Mouse (Mus musculus) myocyte (in vitro differentiated cells): Measurements from ENCODE around the gene Miga1. TPM values are rescaled to one million over a fixed set of nuclear protein-coding genes. Genes with fewer than 3 reads are reported as not detected.

Source experiments
- H3K27me3 ChIP-seq: one replicate; pipeline ENCODE4 v1.6.1; 2011; ENCODE audit not compliant: control insufficient read depth, insufficient read depth, insufficient read length
- H3K36me3 ChIP-seq: one replicate; pipeline ENCODE4 v1.6.1; 2011; ENCODE audit not compliant: control insufficient read depth, insufficient read depth
- H3K4me2 ChIP-seq: one replicate; pipeline ENCODE4 v1.6.1; 2011; ENCODE audit warnings: low read depth, control low read depth
- H3K4me3 ChIP-seq: one replicate; pipeline ENCODE4 v1.5.1; 2011; ENCODE audit warnings: mild to moderate bottlenecking, control low read depth, moderate library complexity
- H3K79me2 ChIP-seq: one replicate; pipeline ENCODE4 v1.6.1; 2011; ENCODE audit not compliant: control insufficient read depth, insufficient read depth
- H3ac ChIP-seq: one replicate; pipeline ENCODE4 v1.6.1; 2011; ENCODE audit not compliant: control insufficient read depth, insufficient read length
- CEBPB ChIP-seq: IDR thresholded peaks from 2 replicates; pipeline ENCODE4 v1.6.1; 2011; ENCODE audit warnings: mild to moderate bottlenecking, moderate library complexity; ENCODE audit not compliant: poor library complexity, insufficient read depth, severe bottlenecking
- E2F4 ChIP-seq: IDR thresholded peaks from one replicate; pipeline ENCODE4 v1.6.1; 2011; ENCODE audit warnings: mild to moderate bottlenecking, control low read depth, moderate library complexity; ENCODE audit not compliant: insufficient read depth
- MAX ChIP-seq: IDR thresholded peaks from one replicate; pipeline ENCODE4 v1.6.1; 2011; ENCODE audit warnings: low read depth, mild to moderate bottlenecking, control low read depth
- MYOD1 ChIP-seq, 3 experiments: IDR thresholded peaks; one replicate each; pipeline ENCODE4 v1.6.1; 2011; ENCODE audit warnings: control low read depth in 2 of 3, low read depth in 2 of 3, mild to moderate bottlenecking in 2 of 3, moderate library complexity in 1 of 3; ENCODE audit not compliant: insufficient read length in 2 of 3, control insufficient read depth in 1 of 3
- MYOG ChIP-seq, 3 experiments: IDR thresholded peaks; one replicate each; pipeline ENCODE4 v1.6.1; 2011; ENCODE audit warnings: control low read depth in 2 of 3, low read depth in 2 of 3, mild to moderate bottlenecking in 2 of 3; ENCODE audit not compliant: insufficient read length in 2 of 3, control insufficient read depth in 1 of 3, insufficient read depth in 1 of 3
- POLR2A ChIP-seq: IDR thresholded peaks from one replicate; pipeline ENCODE4 v1.6.1; 2011; ENCODE audit warnings: low read depth, mild to moderate bottlenecking, control low read depth, moderate library complexity; ENCODE audit not compliant: insufficient read length
- POLR2AphosphoS2 ChIP-seq: IDR thresholded peaks from one replicate; pipeline ENCODE4 v1.6.1; 2011; ENCODE audit warnings: low read depth, control low read depth; ENCODE audit not compliant: insufficient read length
- REST ChIP-seq: IDR thresholded peaks from one replicate; pipeline ENCODE4 v1.6.1; 2011; ENCODE audit warnings: mild to moderate bottlenecking, control low read depth, moderate library complexity; ENCODE audit not compliant: insufficient read depth, insufficient read length
- SRF ChIP-seq: IDR thresholded peaks from one replicate; pipeline ENCODE4 v1.6.1; 2011; ENCODE audit warnings: low read depth; ENCODE audit not compliant: control insufficient read depth, insufficient read length
- TCF12 ChIP-seq: IDR thresholded peaks from one replicate; pipeline ENCODE4 v1.6.1; 2011; ENCODE audit warnings: mild to moderate bottlenecking, control low read depth; ENCODE audit not compliant: poor library complexity, insufficient read depth, severe bottlenecking
- TCF3 ChIP-seq: IDR thresholded peaks from one replicate; pipeline ENCODE4 v1.6.1; 2011; ENCODE audit warnings: low read depth, control low read depth; ENCODE audit not compliant: insufficient read length
- USF1 ChIP-seq: IDR thresholded peaks from one replicate; pipeline ENCODE4 v1.6.1; 2011; ENCODE audit warnings: low read depth, mild to moderate bottlenecking, control low read depth, moderate library complexity
- polyA plus RNA-seq: library from polyadenylated mRNA; unstranded; fragments of >200 nt; fragmentation: generic; extraction: Trizol; gene quantifications from one replicate; pipeline ENCODE4 v1.2.1, GENCODE M21; 2012; ENCODE audit warnings: missing spikeins

The Miga1 gene
- 0.26 TPM for polyA plus RNA-seq

DNA sequence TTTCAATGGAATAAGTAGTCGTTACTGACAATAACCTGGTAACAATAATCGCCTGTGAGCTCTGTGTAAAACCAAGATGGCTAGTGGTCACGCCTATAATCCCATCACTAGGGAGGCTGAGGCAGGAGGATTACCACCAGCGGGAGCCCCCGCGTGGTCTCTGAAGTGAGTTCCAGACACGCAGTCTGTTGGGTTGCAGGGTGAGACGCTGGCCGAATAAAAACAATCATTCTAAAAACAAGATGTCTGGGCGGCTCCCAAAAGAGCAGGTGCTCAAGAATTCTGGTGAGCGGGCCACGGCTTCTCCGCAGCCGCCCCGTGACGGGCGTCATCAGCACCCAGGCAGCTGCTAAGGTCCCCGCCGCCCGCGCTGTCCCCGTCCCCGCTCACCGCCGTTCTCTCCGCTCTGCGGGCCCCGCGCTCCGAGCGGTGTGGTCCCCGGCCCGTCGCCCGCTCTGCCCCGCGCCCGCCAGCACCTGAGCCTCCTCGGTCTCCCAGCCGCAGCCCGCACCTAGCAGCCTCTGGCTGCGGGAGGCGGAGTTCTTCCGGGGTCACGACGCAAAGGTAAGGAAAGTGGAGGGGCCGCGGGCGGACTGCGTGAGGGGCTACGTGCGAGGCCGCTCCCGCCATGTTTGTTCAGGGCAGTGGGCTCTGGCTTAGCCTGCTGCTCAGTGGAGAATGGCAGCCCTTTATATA is at the start of gene Miga1:
TSS of gene Miga1 (minus strand) at position 546 of the 696 bp plus-strand sequence.
- H3ac ChIP-seq = no peak within 1 kb of the TSS
- H3K4me2 ChIP-seq = no peak within 1 kb of the TSS
- H3K79me2 ChIP-seq = no peaks in the 10 kb centered on the region
- no peak for TF ChIP-seq POLR2A
- no peak for TF ChIP-seq REST
- no peak for TF ChIP-seq CEBPB
- no peak for TF ChIP-seq MYOG (IDR thresholded peaks at IDR 0.05; ENCODE audit: control insufficient read depth in 1 of 3, insufficient read depth in 1 of 3, insufficient read length in 2 of 3, low read depth in 2 of 3)
- TF ChIP-seq USF1 = no peak
- no peak for TF ChIP-seq TCF3
- no peak for TF ChIP-seq SRF
- TF ChIP-seq MYOD1 (IDR thresholded peaks at IDR 0.05; ENCODE audit: control insufficient read depth in 1 of 3, insufficient read length in 2 of 3, low read depth in 2 of 3) = no peak
- H3K27me3 ChIP-seq = no peaks in the 10 kb centered on the region
- no peak within 1 kb of the TSS for H3K4me3 ChIP-seq
- H3K36me3 ChIP-seq = no peaks in the 10 kb centered on the region

DNA sequence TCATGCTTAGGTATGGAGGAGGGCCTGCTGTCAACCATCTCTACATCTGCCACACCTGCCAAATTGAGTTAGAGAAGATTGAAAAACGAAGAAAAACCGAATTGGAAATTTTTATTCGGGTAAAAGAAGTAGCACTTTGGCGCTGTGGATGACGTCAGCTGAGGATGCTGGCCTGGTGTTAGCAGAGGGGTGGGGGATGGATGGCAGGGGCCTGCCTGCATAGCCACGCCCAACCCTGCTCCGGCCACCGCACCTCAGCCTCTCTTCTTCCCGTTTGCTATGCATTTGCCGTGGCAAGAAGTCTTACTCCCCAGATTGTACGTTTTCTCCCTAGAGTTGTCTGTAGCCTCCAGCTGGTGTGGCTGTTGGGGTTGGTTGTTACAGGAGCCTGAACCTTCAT is 43.9 kb upstream of the Miga1 start:
- no peak overlapping the region for H3K4me2 ChIP-seq
- H3K27me3 ChIP-seq = no peaks in the 10 kb centered on the region
- TF ChIP-seq POLR2AphosphoS2 (peak; percentile 47), SRF (no peak)
- no peak overlapping the region for H3ac ChIP-seq
- no peak overlapping the region for H3K4me3 ChIP-seq
- peaks cover 37% of the 10 kb centered on the region for H3K36me3 ChIP-seq
- no peaks in the 10 kb centered on the region for H3K79me2 ChIP-seq

DNA sequence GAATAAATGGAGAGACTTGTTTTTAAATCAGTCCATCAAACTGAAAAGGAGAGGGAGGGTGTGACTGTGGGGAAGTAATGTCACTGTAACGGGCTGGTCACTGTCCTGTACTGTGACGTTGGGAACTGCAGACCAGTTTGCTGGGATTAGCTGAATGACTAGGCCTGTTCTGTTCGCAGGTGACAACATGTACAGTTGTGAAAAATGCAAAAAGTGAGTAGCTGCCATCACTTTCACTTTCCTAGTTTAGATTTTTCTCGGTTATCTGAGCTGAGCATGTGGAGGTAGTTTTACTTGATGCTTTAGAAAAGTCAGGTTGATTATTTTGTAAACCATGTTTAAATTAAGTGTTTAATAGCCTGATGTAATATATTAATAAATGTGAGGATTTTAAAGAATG is 35.9 kb upstream of the Miga1 start:
- TF ChIP-seq E2F4 (no peak), POLR2AphosphoS2 (no peak), MYOD1 (IDR thresholded peaks at IDR 0.05; ENCODE audit: control insufficient read depth in 1 of 3, insufficient read length in 2 of 3, low read depth in 2 of 3) (no peak), MYOG (IDR thresholded peaks at IDR 0.05; ENCODE audit: control insufficient read depth in 1 of 3, insufficient read depth in 1 of 3, insufficient read length in 2 of 3, low read depth in 2 of 3) (no peak), USF1 (no peak), TCF12 (no peak), CEBPB (no peak), MAX (no peak), SRF (no peak), POLR2A (no peak), REST (no peak), TCF3 (no peak)
- peaks cover 38% of the 10 kb centered on the region for H3K36me3 ChIP-seq
- no peaks in the 10 kb centered on the region for H3K27me3 ChIP-seq
- no peak overlapping the region for H3K4me3 ChIP-seq
- no peaks in the 10 kb centered on the region for H3K79me2 ChIP-seq
- H3ac ChIP-seq = no peak overlapping the region
- no peak overlapping the region for H3K4me2 ChIP-seq

DNA sequence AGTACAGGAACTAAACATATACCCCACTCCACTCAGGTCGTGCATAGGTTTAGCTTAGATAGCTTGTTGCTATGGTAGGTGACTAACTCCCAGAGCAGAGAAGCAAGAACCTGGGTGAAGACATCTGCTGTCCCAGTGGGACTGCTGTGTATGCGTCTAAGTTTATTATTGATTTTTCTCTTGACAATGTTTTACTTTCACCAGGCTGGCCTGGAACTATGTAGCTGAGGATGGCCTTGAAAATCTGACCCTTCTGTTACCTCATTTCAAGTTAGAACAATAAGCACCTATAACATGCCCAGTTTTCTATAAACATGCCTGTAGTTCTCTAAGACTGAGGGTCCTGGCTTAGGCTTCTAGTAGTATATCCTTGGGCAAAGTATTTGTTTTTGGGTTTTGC is 24.0 kb upstream of the Miga1 start:
- Histone ChIP-seq H3K4me3 (no peak overlapping the region), H3ac (no peak overlapping the region), H3K4me2 (no peak overlapping the region), H3K36me3 (peaks cover 28% of the 10 kb centered on the region), H3K27me3 (no peaks in the 10 kb centered on the region), H3K79me2 (peaks cover 3% of the 10 kb centered on the region)
- TF ChIP-seq TCF3 (no peak), REST (no peak), MYOG (IDR thresholded peaks at IDR 0.05; ENCODE audit: control insufficient read depth in 1 of 3, insufficient read depth in 1 of 3, insufficient read length in 2 of 3, low read depth in 2 of 3) (no peak), POLR2A (no peak), CEBPB (no peak), TCF12 (no peak), USF1 (no peak), MYOD1 (IDR thresholded peaks at IDR 0.05; ENCODE audit: control insufficient read depth in 1 of 3, insufficient read length in 2 of 3, low read depth in 2 of 3) (no peak), SRF (no peak), POLR2AphosphoS2 (no peak), E2F4 (no peak), MAX (no peak)

DNA sequence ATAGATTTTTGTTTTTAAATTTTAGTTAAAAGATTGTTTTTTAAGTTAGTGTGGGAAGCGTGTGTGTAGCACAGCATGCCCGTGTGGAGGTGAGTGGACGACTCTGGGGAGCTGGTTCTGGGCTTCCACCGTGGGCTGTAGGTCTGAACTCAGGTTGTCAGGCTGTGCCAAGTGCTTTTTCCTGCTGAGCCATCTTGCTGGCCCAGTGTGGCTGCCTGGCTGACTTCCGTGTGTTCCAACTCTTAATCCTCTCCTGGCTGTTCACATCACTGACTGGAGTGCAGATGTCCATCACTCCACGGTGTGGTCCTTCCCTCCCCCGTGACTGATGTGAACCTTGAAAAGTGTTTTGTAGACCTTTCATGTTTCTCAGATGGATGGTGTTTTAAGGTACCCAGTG is 18.9 kb upstream of the Miga1 start:
- H3K4me3 ChIP-seq = no peak overlapping the region
- peaks cover 41% of the 10 kb centered on the region for H3K79me2 ChIP-seq
- no peaks in the 10 kb centered on the region for H3K27me3 ChIP-seq
- H3K4me2 ChIP-seq = no peak overlapping the region
- peaks cover 11% of the 10 kb centered on the region for H3K36me3 ChIP-seq
- no peak overlapping the region for H3ac ChIP-seq
- TF ChIP-seq MAX (no peak), MYOG (IDR thresholded peaks at IDR 0.05; ENCODE audit: control insufficient read depth in 1 of 3, insufficient read depth in 1 of 3, insufficient read length in 2 of 3, low read depth in 2 of 3) (no peak), TCF3 (no peak), E2F4 (no peak), SRF (no peak), USF1 (no peak), POLR2A (no peak), CEBPB (no peak), TCF12 (no peak), POLR2AphosphoS2 (no peak), REST (no peak)
